Mouse (Mus musculus): ENCODE data around the gene Plxnb1. TPM values are rescaled to one million over a fixed set of nuclear protein-coding genes. Genes with fewer than 3 reads are reported as not detected.

Plxnb1 gene
- polyA plus RNA-seq, 1 experiment: 82.1 TPM

DNA sequence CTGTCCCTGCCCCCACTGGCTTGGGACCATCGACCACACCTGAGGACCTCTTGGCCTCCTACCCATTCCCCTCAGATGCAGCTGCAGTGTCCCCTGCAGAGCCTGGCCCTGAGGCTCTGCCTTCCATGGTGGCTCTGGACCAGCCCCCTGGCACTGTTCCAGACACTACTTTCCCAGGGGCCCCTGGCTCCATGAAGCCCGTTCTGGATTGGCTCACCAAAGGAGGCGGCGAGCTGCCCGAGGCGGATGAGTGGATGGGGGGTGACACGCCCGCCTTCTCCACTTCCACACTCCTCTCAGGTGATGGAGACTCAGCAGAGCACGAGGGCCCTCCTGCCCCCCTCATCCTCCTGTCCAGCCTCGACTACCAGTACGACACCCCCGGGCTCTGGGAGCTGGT lies 9.8 kb downstream of the Plxnb1 start:
- DNase-seq (ENCODE audit: low read depth): peak; percentile 60
- TF ChIP-seq POLR2A (IDR thresholded peaks at IDR 0.05; ENCODE audit: borderline replicate concordance, extremely low read depth, insufficient read depth, insufficient read length, poor library complexity, severe bottlenecking) (no peak), CTCF (IDR thresholded peaks at IDR 0.05; ENCODE audit: borderline replicate concordance, extremely low read depth, insufficient read depth, insufficient read length) (no peak)

- TF ChIP-seq POLR2A (IDR thresholded peaks at IDR 0.05; ENCODE audit: borderline replicate concordance, extremely low read depth, insufficient read depth, insufficient read length, poor library complexity, severe bottlenecking) (no peak), CTCF (IDR thresholded peaks at IDR 0.05; ENCODE audit: borderline replicate concordance, extremely low read depth, insufficient read depth, insufficient read length) (no peak)
- no peak for DNase-seq (ENCODE audit: low read depth)
Observed at GRCm38 (mm10) chr9:109105648-109106047, 10.5 kb downstream of the Plxnb1 start.

GRCm38 (mm10) chr9:109107341-109107740 lies 12.2 kb downstream of the Plxnb1 start:
- DNase-seq (ENCODE audit: low read depth): no peak
- TF ChIP-seq POLR2A (IDR thresholded peaks at IDR 0.05; ENCODE audit: borderline replicate concordance, extremely low read depth, insufficient read depth, insufficient read length, poor library complexity, severe bottlenecking) (no peak), CTCF (IDR thresholded peaks at IDR 0.05; ENCODE audit: borderline replicate concordance, extremely low read depth, insufficient read depth, insufficient read length) (no peak)

DNA sequence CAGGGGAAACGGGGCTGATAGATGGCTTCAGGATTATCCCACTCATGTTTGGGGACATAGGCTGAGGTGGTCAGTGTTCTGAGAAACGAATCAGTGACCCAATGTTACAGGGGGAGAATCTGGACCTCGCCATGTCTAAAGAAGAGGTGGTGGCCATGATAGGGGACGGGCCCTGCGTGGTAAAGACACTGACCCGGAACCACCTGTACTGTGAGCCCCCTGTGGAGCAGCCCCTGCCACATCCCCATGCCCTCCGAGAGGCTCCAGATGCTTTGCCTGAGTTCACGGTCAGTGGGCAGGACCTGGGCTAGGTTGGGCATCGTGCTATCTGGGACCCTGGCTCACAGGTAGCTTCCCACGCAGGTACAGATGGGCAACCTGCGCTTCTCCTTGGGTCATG lies 15.1 kb downstream of the Plxnb1 start:
- TF ChIP-seq POLR2A (IDR thresholded peaks at IDR 0.05; ENCODE audit: borderline replicate concordance, extremely low read depth, insufficient read depth, insufficient read length, poor library complexity, severe bottlenecking): no peak
- no peak for TF ChIP-seq CTCF (IDR thresholded peaks at IDR 0.05; ENCODE audit: borderline replicate concordance, extremely low read depth, insufficient read depth, insufficient read length)
- DNase-seq (ENCODE audit: low read depth): no peak

DNA sequence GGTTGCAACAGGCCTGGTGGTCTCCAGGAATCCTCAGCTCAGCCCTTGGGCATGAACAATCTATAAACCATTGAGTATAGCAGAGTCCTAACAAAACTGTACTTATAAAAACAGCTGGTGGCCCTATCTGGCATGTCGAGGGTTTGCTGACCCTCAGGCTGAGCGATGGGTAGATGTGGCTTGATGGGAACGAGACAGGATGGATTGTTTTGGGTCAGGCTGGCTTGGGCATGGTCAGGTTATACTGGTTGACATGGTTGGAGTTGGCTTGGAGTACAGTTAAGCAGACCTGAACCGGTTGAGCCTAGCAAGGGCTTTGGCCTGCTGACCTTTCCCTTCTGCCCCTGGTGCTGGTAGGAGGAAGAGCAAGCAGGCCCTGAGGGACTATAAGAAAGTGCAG lies 15.9 kb downstream of the Plxnb1 start:
- DNase-seq (ENCODE audit: low read depth): no peak

GRCm38 (mm10) chr9:109111591-109111990 lies 16.4 kb downstream of the Plxnb1 start:
- TF ChIP-seq POLR2A (IDR thresholded peaks at IDR 0.05; ENCODE audit: borderline replicate concordance, extremely low read depth, insufficient read depth, insufficient read length, poor library complexity, severe bottlenecking) (no peak), CTCF (IDR thresholded peaks at IDR 0.05; ENCODE audit: borderline replicate concordance, extremely low read depth, insufficient read depth, insufficient read length) (no peak)
- no peak for DNase-seq (ENCODE audit: low read depth)

More for the DNA sequence above, 15.9 kb downstream of the Plxnb1 start:
- TF ChIP-seq POLR2A (IDR thresholded peaks at IDR 0.05; ENCODE audit: borderline replicate concordance, extremely low read depth, insufficient read depth, insufficient read length, poor library complexity, severe bottlenecking) (no peak), CTCF (IDR thresholded peaks at IDR 0.05; ENCODE audit: borderline replicate concordance, extremely low read depth, insufficient read depth, insufficient read length) (no peak)

DNA sequence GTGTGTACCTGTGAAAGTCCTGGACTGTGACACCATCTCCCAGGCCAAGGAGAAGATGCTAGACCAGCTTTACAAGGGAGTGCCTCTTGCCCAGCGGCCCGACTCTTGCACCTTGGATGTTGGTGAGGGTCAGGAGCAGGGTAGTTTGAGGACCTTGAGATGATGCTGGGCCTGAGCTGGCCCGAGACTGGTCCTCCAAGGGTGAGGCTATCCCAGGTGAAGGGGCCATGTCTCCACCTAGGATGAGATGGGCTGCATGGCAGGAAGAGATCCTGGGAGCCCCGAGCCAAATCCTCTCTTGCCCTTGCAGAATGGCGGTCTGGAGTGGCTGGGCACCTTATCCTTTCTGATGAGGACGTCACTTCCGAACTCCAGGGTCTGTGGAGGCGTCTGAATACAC lies 18.1 kb downstream of the Plxnb1 start:
- no peak for TF ChIP-seq CTCF (IDR thresholded peaks at IDR 0.05; ENCODE audit: borderline replicate concordance, extremely low read depth, insufficient read depth, insufficient read length)
- no peak for TF ChIP-seq POLR2A (IDR thresholded peaks at IDR 0.05; ENCODE audit: borderline replicate concordance, extremely low read depth, insufficient read depth, insufficient read length, poor library complexity, severe bottlenecking)
- DNase-seq (ENCODE audit: low read depth): no peak

- no peak for DNase-seq (ENCODE audit: low read depth)
- no peak for TF ChIP-seq CTCF (IDR thresholded peaks at IDR 0.05; ENCODE audit: borderline replicate concordance, extremely low read depth, insufficient read depth, insufficient read length)
- no peak for TF ChIP-seq POLR2A (IDR thresholded peaks at IDR 0.05; ENCODE audit: borderline replicate concordance, extremely low read depth, insufficient read depth, insufficient read length, poor library complexity, severe bottlenecking)
Observed at GRCm38 (mm10) chr9:109114276-109114675, 19.1 kb downstream of the Plxnb1 start.

DNA sequence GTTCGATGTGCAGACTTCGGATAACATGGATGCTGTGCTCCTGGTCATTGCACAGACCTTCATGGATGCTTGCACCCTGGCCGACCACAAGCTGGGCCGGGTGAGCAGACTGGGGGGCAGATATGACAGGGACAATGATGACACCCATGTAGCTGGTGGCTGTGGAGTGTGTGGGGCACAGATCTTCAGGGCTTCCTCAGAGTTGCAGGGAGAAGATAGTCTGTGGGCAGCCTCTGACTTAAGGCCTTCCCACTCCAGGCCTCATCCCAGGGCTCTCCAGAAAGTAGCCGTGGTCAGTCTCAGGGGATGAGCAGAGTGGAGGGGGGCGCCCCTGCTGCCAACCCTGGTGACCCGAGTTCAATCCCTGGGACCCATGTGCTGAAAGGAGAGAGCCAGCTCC lies 19.7 kb downstream of the Plxnb1 start:
- DNase-seq (ENCODE audit: low read depth): no peak
- TF ChIP-seq POLR2A (IDR thresholded peaks at IDR 0.05; ENCODE audit: borderline replicate concordance, extremely low read depth, insufficient read depth, insufficient read length, poor library complexity, severe bottlenecking) (no peak), CTCF (IDR thresholded peaks at IDR 0.05; ENCODE audit: borderline replicate concordance, extremely low read depth, insufficient read depth, insufficient read length) (no peak)

- TF ChIP-seq POLR2A (IDR thresholded peaks at IDR 0.05; ENCODE audit: borderline replicate concordance, extremely low read depth, insufficient read depth, insufficient read length, poor library complexity, severe bottlenecking) (no peak), CTCF (IDR thresholded peaks at IDR 0.05; ENCODE audit: borderline replicate concordance, extremely low read depth, insufficient read depth, insufficient read length) (no peak)
Observed at GRCm38 (mm10) chr9:109116205-109116604, 21.0 kb downstream of the Plxnb1 start.

GRCm38 (mm10) chr9:109118106-109118505 lies 22.9 kb downstream of the Plxnb1 start:
- TF ChIP-seq POLR2A (IDR thresholded peaks at IDR 0.05; ENCODE audit: borderline replicate concordance, extremely low read depth, insufficient read depth, insufficient read length, poor library complexity, severe bottlenecking) (no peak), CTCF (IDR thresholded peaks at IDR 0.05; ENCODE audit: borderline replicate concordance, extremely low read depth, insufficient read depth, insufficient read length) (no peak)
- no peak for DNase-seq (ENCODE audit: low read depth)

More at GRCm38 (mm10) chr9:109116205-109116604, 21.0 kb downstream of the Plxnb1 start:
- no peak for DNase-seq (ENCODE audit: low read depth)

DNA sequence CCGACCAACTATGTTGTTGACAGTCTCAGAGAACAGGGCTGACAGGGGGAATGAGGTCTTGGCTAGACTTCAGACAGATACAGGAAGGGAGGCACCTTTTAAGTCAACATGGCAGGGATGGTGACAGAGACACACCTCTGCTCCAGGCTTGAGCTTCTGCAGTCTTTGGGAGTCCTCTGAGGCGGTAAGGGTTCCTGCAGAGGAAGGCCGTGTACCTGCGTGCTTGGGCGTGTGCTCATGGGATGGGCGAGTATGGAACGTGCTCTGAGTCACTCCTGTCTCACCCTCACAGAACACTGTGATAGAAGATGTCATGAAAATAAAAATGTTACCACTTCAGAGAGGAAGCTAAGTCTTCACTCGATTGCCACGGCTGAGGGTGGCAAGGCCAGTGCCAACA lies 24.4 kb downstream of the Plxnb1 start:
- no peak for DNase-seq (ENCODE audit: low read depth)
- TF ChIP-seq POLR2A (IDR thresholded peaks at IDR 0.05; ENCODE audit: borderline replicate concordance, extremely low read depth, insufficient read depth, insufficient read length, poor library complexity, severe bottlenecking): no peak
- no peak for TF ChIP-seq CTCF (IDR thresholded peaks at IDR 0.05; ENCODE audit: borderline replicate concordance, extremely low read depth, insufficient read depth, insufficient read length)

All from brain, embryonic 14.5 days (tissue).